Mouse (Mus musculus): ENCODE results near the gene Tnrc18. TPM values are rescaled to one million over a fixed set of nuclear protein-coding genes. Genes with fewer than 3 reads are reported as not detected.
A peak's percentile ranks its signal among the peaks of the same experiment; 100 is the strongest.

Tnrc18 gene
- polyA plus RNA-seq, 1 experiment from 2014 or later = 44.0 TPM

GRCm38 (mm10) chr5:142782459-142783141 is 34.9 kb downstream of the Tnrc18 start:
- Histone ChIP-seq H3K27ac (ENCODE audit: low read depth, low read length) (no peak overlapping the region), H3K4me1 (replicated peaks; ENCODE audit: control insufficient read depth, insufficient read depth, low read length) (0 out of 2 replicates have a peak, but pooled peaks cover 2% of the 10 kb centered on the region), H3K9ac (ENCODE audit: low read depth, low read length) (no peak overlapping the region), H3K4me2 (replicated peaks; ENCODE audit: low read depth, low read length) (no peak overlapping the region), H3K4me3 (ENCODE audit: low read depth, low read length) (no peak overlapping the region), H3K36me3 (ENCODE audit: control insufficient read depth, insufficient read depth, low read length) (peaks cover 7% of the 10 kb centered on the region), H3K9me3 (ENCODE audit: control insufficient read depth, low read length) (no peaks in the 10 kb centered on the region), H3K27me3 (ENCODE audit: control insufficient read depth, insufficient read depth, low read length) (no peaks in the 10 kb centered on the region)
- no peak for ATAC-seq (ENCODE audit: low FRiP score)
- DNase-seq (ENCODE audit: low spot score) = no peak
- WGBS = 94% methylated on average over 7 of the region's 8 CpGs

GRCm38 (mm10) chr5:142780579-142780978 is 36.9 kb downstream of the Tnrc18 start:
- no peaks in the 10 kb centered on the region for H3K9me3 ChIP-seq (ENCODE audit: control insufficient read depth, low read length)
- H3K27me3 ChIP-seq (ENCODE audit: control insufficient read depth, insufficient read depth, low read length) = no peaks in the 10 kb centered on the region
- DNase-seq (ENCODE audit: low spot score) (no peak), ATAC-seq (ENCODE audit: low FRiP score) (peak; percentile 47; the same call in 1 of the 2 replicates)
- no peak overlapping the region for H3K9ac ChIP-seq (ENCODE audit: low read depth, low read length)
- no peak overlapping the region for H3K27ac ChIP-seq (ENCODE audit: low read depth, low read length)
- H3K4me1 ChIP-seq (replicated peaks; ENCODE audit: control insufficient read depth, insufficient read depth, low read length) = 0 out of 2 replicates have a peak, but pooled peaks cover 2% of the 10 kb centered on the region
- 87% methylated on average over 5 of the region's 5 CpGs for WGBS
- H3K36me3 ChIP-seq (ENCODE audit: control insufficient read depth, insufficient read depth, low read length) = 0 out of 2 replicates have a peak, but pooled peaks cover 4% of the 10 kb centered on the region
- no peak overlapping the region for H3K4me2 ChIP-seq (replicated peaks; ENCODE audit: low read depth, low read length)
- no peak overlapping the region for H3K4me3 ChIP-seq (ENCODE audit: low read depth, low read length)

GRCm38 (mm10) chr5:142778871-142779270 is 38.6 kb downstream of the Tnrc18 start:
- no peak for DNase-seq (ENCODE audit: low spot score)
- H3K36me3 ChIP-seq (ENCODE audit: control insufficient read depth, insufficient read depth, low read length) = 0 out of 2 replicates have a peak, but pooled peaks cover 8% of the 10 kb centered on the region
- H3K4me3 ChIP-seq (ENCODE audit: low read depth, low read length) = no peak overlapping the region
- H3K4me2 ChIP-seq (replicated peaks; ENCODE audit: low read depth, low read length) = no peak overlapping the region
- no peaks in the 10 kb centered on the region for H3K9me3 ChIP-seq (ENCODE audit: control insufficient read depth, low read length)
- H3K27ac ChIP-seq (ENCODE audit: low read depth, low read length) = no peak overlapping the region
- ATAC-seq (ENCODE audit: low FRiP score) = no peak
- 80% methylated on average over 6 of the region's 6 CpGs for WGBS
- no peak overlapping the region for H3K9ac ChIP-seq (ENCODE audit: low read depth, low read length)
- no peaks in the 10 kb centered on the region for H3K4me1 ChIP-seq (replicated peaks; ENCODE audit: control insufficient read depth, insufficient read depth, low read length)
- H3K27me3 ChIP-seq (ENCODE audit: control insufficient read depth, insufficient read depth, low read length) = no peaks in the 10 kb centered on the region

- whole genome bisulfite sequencing = 75% methylated on average over 8 of the region's 8 CpGs
- H3K9ac ChIP-seq (ENCODE audit: low read depth, low read length) = no peak overlapping the region
- H3K27ac ChIP-seq (ENCODE audit: low read depth, low read length) = no peak overlapping the region
- H3K4me1 ChIP-seq (replicated peaks; ENCODE audit: control insufficient read depth, insufficient read depth, low read length) = no peaks in the 10 kb centered on the region
- no peaks in the 10 kb centered on the region for H3K9me3 ChIP-seq (ENCODE audit: control insufficient read depth, low read length)
- ATAC-seq (ENCODE audit: low FRiP score) (no peak), DNase-seq (ENCODE audit: low spot score) (no peak)
- no peaks in the 10 kb centered on the region for H3K27me3 ChIP-seq (ENCODE audit: control insufficient read depth, insufficient read depth, low read length)
- no peak overlapping the region for H3K4me2 ChIP-seq (replicated peaks; ENCODE audit: low read depth, low read length)
- no peak overlapping the region for H3K4me3 ChIP-seq (ENCODE audit: low read depth, low read length)
- H3K36me3 ChIP-seq (ENCODE audit: control insufficient read depth, insufficient read depth, low read length) = 0 out of 2 replicates have a peak, but pooled peaks cover 10% of the 10 kb centered on the region
Observed at GRCm38 (mm10) chr5:142778135-142778534, 39.3 kb downstream of the Tnrc18 start.

GRCm38 (mm10) chr5:142776080-142776479 is 41.4 kb downstream of the Tnrc18 start:
- DNase-seq (ENCODE audit: low spot score) = no peak
- Histone ChIP-seq H3K36me3 (ENCODE audit: control insufficient read depth, insufficient read depth, low read length) (peaks cover 16% of the 10 kb centered on the region; the same call in 1 of the 2 replicates), H3K27me3 (ENCODE audit: control insufficient read depth, insufficient read depth, low read length) (no peaks in the 10 kb centered on the region), H3K4me1 (replicated peaks; ENCODE audit: control insufficient read depth, insufficient read depth, low read length) (no peaks in the 10 kb centered on the region), H3K4me3 (ENCODE audit: low read depth, low read length) (no peak overlapping the region), H3K27ac (ENCODE audit: low read depth, low read length) (no peak overlapping the region), H3K4me2 (replicated peaks; ENCODE audit: low read depth, low read length) (no peak overlapping the region), H3K9me3 (ENCODE audit: control insufficient read depth, low read length) (no peaks in the 10 kb centered on the region), H3K9ac (ENCODE audit: low read depth, low read length) (no peak overlapping the region)
- 92% methylated on average over 13 of the region's 13 CpGs for WGBS
- ATAC-seq (ENCODE audit: low FRiP score) = no peak

- ATAC-seq (ENCODE audit: low FRiP score) = no peak
Observed at GRCm38 (mm10) chr5:142774771-142775170, 42.7 kb downstream of the Tnrc18 start.

GRCm38 (mm10) chr5:142771964-142772363 is 45.5 kb downstream of the Tnrc18 start:
- Histone ChIP-seq H3K4me2 (replicated peaks; ENCODE audit: low read depth, low read length) (no peak overlapping the region), H3K27ac (ENCODE audit: low read depth, low read length) (no peak overlapping the region), H3K9me3 (ENCODE audit: control insufficient read depth, low read length) (no peaks in the 10 kb centered on the region), H3K4me3 (ENCODE audit: low read depth, low read length) (no peak overlapping the region), H3K9ac (ENCODE audit: low read depth, low read length) (no peak overlapping the region), H3K27me3 (ENCODE audit: control insufficient read depth, insufficient read depth, low read length) (no peaks in the 10 kb centered on the region), H3K36me3 (ENCODE audit: control insufficient read depth, insufficient read depth, low read length) (peaks cover 18% of the 10 kb centered on the region), H3K4me1 (replicated peaks; ENCODE audit: control insufficient read depth, insufficient read depth, low read length) (peaks cover 4% of the 10 kb centered on the region; the same call in 1 of the 2 replicates)
- no peak for DNase-seq (ENCODE audit: low spot score)
- WGBS = 95% methylated on average over 15 of the region's 15 CpGs
- no peak for ATAC-seq (ENCODE audit: low FRiP score)

More at GRCm38 (mm10) chr5:142774771-142775170, 42.7 kb downstream of the Tnrc18 start:
- Histone ChIP-seq H3K4me2 (replicated peaks; ENCODE audit: low read depth, low read length) (no peak overlapping the region), H3K4me1 (replicated peaks; ENCODE audit: control insufficient read depth, insufficient read depth, low read length) (no peaks in the 10 kb centered on the region), H3K27ac (ENCODE audit: low read depth, low read length) (no peak overlapping the region), H3K36me3 (ENCODE audit: control insufficient read depth, insufficient read depth, low read length) (peaks cover 16% of the 10 kb centered on the region; the same call in 1 of the 2 replicates), H3K9me3 (ENCODE audit: control insufficient read depth, low read length) (no peaks in the 10 kb centered on the region), H3K4me3 (ENCODE audit: low read depth, low read length) (no peak overlapping the region), H3K9ac (ENCODE audit: low read depth, low read length) (no peak overlapping the region), H3K27me3 (ENCODE audit: control insufficient read depth, insufficient read depth, low read length) (no peaks in the 10 kb centered on the region)
- 94% methylated on average over 5 of the region's 5 CpGs for WGBS
- DNase-seq (ENCODE audit: low spot score) = no peak

- Histone ChIP-seq H3K27me3 (ENCODE audit: control insufficient read depth, insufficient read depth, low read length) (no peaks in the 10 kb centered on the region), H3K9me3 (ENCODE audit: control insufficient read depth, low read length) (no peaks in the 10 kb centered on the region), H3K4me2 (replicated peaks; ENCODE audit: low read depth, low read length) (no peak overlapping the region), H3K4me1 (replicated peaks; ENCODE audit: control insufficient read depth, insufficient read depth, low read length) (peaks cover 4% of the 10 kb centered on the region; the same call in 1 of the 2 replicates), H3K27ac (ENCODE audit: low read depth, low read length) (no peak overlapping the region), H3K36me3 (ENCODE audit: control insufficient read depth, insufficient read depth, low read length) (peaks cover 18% of the 10 kb centered on the region), H3K9ac (ENCODE audit: low read depth, low read length) (no peak overlapping the region), H3K4me3 (ENCODE audit: low read depth, low read length) (no peak overlapping the region)
- DNase-seq (ENCODE audit: low spot score) (no peak), ATAC-seq (ENCODE audit: low FRiP score) (no peak)
- 86% methylated on average over 4 of the region's 4 CpGs for WGBS
Observed at GRCm38 (mm10) chr5:142771034-142771433, 46.4 kb downstream of the Tnrc18 start.

GRCm38 (mm10) chr5:142769641-142770040 is 47.8 kb downstream of the Tnrc18 start:
- ATAC-seq (ENCODE audit: low FRiP score) = no peak
- Histone ChIP-seq H3K27me3 (ENCODE audit: control insufficient read depth, insufficient read depth, low read length) (no peaks in the 10 kb centered on the region), H3K36me3 (ENCODE audit: control insufficient read depth, insufficient read depth, low read length) (peaks cover 15% of the 10 kb centered on the region), H3K4me2 (replicated peaks; ENCODE audit: low read depth, low read length) (no peak overlapping the region), H3K27ac (ENCODE audit: low read depth, low read length) (0 out of 2 replicates have a peak overlapping the region, but pooled peaks have one; percentile 9), H3K9me3 (ENCODE audit: control insufficient read depth, low read length) (no peaks in the 10 kb centered on the region), H3K4me1 (replicated peaks; ENCODE audit: control insufficient read depth, insufficient read depth, low read length) (peaks cover 4% of the 10 kb centered on the region; the same call in 1 of the 2 replicates), H3K4me3 (ENCODE audit: low read depth, low read length) (no peak overlapping the region), H3K9ac (ENCODE audit: low read depth, low read length) (no peak overlapping the region)
- 71% methylated on average over 5 of the region's 5 CpGs for WGBS
- DNase-seq (ENCODE audit: low spot score) = no peak
